Mouse (Mus musculus): ENCODE data around the gene Capza1. TPM values are rescaled to one million over a fixed set of nuclear protein-coding genes. Genes with fewer than 3 reads are reported as not detected.
A peak's percentile ranks its signal among the peaks of the same experiment; 100 is the strongest.

Capza1 gene
- polyA plus RNA-seq, 1 experiment = 215 TPM

DNA sequence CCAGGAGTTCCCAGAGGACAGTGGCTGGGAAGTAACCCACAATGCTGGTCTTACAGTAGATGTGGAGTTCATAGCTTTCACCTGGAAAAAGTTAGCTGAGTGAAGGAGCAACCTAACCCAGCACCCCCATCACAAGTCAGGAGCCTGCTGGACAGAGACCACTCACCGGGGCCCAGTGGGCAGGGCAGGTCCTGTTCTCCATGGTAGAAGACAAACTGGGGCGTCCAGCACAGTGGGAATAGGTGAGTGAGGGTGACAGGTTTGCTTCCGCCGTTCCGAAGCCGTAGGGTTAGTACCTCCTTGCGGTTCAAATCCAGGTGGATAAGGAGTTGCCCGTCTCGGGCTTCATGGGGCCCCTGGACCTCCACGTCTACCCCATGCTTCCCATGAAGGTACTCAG is 60.0 kb downstream of the Capza1 start:
- no peaks in the 10 kb centered on the region for H3K9me3 ChIP-seq (replicated peaks; ENCODE audit: control insufficient read depth, insufficient read depth, low read length, poor library complexity, severe bottlenecking)
- no peak overlapping the region for H3K27ac ChIP-seq (ENCODE audit: insufficient read depth, low read length)
- H3K4me1 ChIP-seq (ENCODE audit: control insufficient read depth, insufficient read depth, low read length) = no peaks in the 10 kb centered on the region
- H3K36me3 ChIP-seq (ENCODE audit: control insufficient read depth, insufficient read depth, low read length, poor library complexity, severe bottlenecking) = peaks cover 27% of the 10 kb centered on the region
- no peak overlapping the region for H3K9ac ChIP-seq (ENCODE audit: low read depth, poor library complexity, severe bottlenecking)
- H3K27me3 ChIP-seq (ENCODE audit: control insufficient read depth, insufficient read depth, low read length, poor library complexity, severe bottlenecking) = no peaks in the 10 kb centered on the region
- no peak for TF ChIP-seq POLR2A (IDR thresholded peaks at IDR 0.05; ENCODE audit: insufficient read depth, low read length)
- TF ChIP-seq EP300 (IDR thresholded peaks at IDR 0.05; ENCODE audit: insufficient read depth, low read depth, low read length) = no peak
- TF ChIP-seq CTCF (IDR thresholded peaks at IDR 0.05; ENCODE audit: low read depth, low read length) = no peak
- H3K4me3 ChIP-seq (ENCODE audit: low read depth, low read length) = no peak overlapping the region

DNA sequence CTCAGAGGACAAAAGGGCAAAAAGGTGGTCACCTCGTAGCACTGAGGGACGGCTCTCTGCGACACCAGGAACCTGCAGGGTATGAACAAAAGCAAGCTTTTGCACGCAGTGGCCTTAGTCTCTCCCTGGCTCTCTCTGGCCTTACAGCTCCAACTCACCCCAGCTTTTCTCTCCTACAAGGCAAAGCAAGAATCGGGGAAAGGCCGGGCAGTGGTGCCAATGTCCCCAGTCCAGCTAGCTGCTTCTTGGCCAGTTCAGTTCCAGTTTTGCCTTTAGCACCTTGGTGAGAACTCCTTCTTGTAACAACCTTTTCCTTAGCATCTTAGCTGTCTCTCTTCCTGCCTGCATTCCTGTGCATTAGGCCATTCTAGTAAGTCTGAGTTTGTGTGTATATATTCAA is 62.8 kb downstream of the Capza1 start:
- Histone ChIP-seq H3K9ac (ENCODE audit: low read depth, poor library complexity, severe bottlenecking) (no peak overlapping the region), H3K27me3 (ENCODE audit: control insufficient read depth, insufficient read depth, low read length, poor library complexity, severe bottlenecking) (no peaks in the 10 kb centered on the region), H3K36me3 (ENCODE audit: control insufficient read depth, insufficient read depth, low read length, poor library complexity, severe bottlenecking) (peaks cover 30% of the 10 kb centered on the region), H3K9me3 (replicated peaks; ENCODE audit: control insufficient read depth, insufficient read depth, low read length, poor library complexity, severe bottlenecking) (no peaks in the 10 kb centered on the region), H3K27ac (ENCODE audit: insufficient read depth, low read length) (no peak overlapping the region), H3K4me1 (ENCODE audit: control insufficient read depth, insufficient read depth, low read length) (no peaks in the 10 kb centered on the region), H3K4me3 (ENCODE audit: low read depth, low read length) (no peak overlapping the region)
- TF ChIP-seq CTCF (IDR thresholded peaks at IDR 0.05; ENCODE audit: low read depth, low read length) (no peak), POLR2A (IDR thresholded peaks at IDR 0.05; ENCODE audit: insufficient read depth, low read length) (no peak), EP300 (IDR thresholded peaks at IDR 0.05; ENCODE audit: insufficient read depth, low read depth, low read length) (no peak)

DNA sequence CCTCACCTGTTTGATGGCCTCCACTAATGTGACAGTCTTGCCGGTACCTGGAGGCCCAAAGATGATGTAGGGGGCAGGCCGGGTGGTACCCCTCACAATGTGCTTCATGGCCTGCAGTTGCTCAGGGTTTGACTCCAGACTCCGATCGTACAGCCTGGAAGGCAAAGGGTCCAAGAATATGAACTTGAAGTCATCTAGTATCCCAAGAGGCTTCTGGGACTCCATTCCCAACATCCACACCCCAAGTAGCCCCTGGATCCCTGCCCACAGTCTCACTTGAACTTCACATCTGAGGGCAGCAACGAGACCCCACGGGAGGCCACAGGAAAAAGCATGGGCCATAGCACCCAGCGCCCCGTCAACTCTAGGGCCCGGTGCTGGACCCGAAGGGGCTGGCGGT is 63.6 kb downstream of the Capza1 start:
- no peak for TF ChIP-seq CTCF (IDR thresholded peaks at IDR 0.05; ENCODE audit: low read depth, low read length)

DNA sequence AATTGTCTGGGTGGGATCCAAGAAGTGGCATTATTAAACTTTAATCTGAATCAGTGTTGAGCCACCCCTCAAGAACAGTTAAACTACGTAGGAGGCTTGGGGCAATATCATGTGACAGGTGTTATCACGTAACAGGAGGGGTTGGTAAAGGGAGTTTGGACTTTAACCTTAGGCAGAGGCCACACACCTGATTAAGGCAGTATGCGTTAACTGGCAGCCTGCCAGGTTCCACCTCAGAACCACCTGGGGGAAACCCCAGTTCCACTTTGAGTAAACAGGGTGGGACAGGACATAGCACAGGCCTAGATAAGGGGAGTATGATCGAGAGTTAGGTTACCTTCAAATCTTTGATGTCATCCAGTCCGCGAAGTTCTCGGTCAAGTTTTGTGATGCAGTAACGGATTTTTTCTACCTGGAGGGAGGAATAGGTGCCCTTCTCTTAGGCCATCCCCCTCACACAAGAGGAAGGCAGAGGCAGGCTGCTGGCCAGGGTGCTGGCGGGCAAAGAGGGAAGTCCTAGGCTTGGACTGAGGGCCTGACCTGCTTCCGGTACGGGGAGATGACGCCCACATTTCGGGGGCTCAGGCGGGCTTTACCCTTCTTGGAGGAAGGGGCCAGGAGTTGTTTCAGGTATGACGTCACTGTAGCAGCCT is 67.7 kb downstream of the Capza1 start:
- no peak overlapping the region for H3K9ac ChIP-seq (ENCODE audit: low read depth, poor library complexity, severe bottlenecking)
- peaks cover 22% of the 10 kb centered on the region for H3K36me3 ChIP-seq (ENCODE audit: control insufficient read depth, insufficient read depth, low read length, poor library complexity, severe bottlenecking)
- H3K27ac ChIP-seq (ENCODE audit: insufficient read depth, low read length) = no peak overlapping the region
- no peaks in the 10 kb centered on the region for H3K9me3 ChIP-seq (replicated peaks; ENCODE audit: control insufficient read depth, insufficient read depth, low read length, poor library complexity, severe bottlenecking)
- no peaks in the 10 kb centered on the region for H3K27me3 ChIP-seq (ENCODE audit: control insufficient read depth, insufficient read depth, low read length, poor library complexity, severe bottlenecking)
- H3K4me1 ChIP-seq (ENCODE audit: control insufficient read depth, insufficient read depth, low read length) = peaks cover 13% of the 10 kb centered on the region
- TF ChIP-seq POLR2A (IDR thresholded peaks at IDR 0.05; ENCODE audit: insufficient read depth, low read length) (no peak), EP300 (IDR thresholded peaks at IDR 0.05; ENCODE audit: insufficient read depth, low read depth, low read length) (no peak)
- H3K4me3 ChIP-seq (ENCODE audit: low read depth, low read length) = no peak overlapping the region

More for the DNA sequence above, 63.6 kb downstream of the Capza1 start:
- H3K4me3 ChIP-seq (ENCODE audit: low read depth, low read length) = no peak overlapping the region
- no peaks in the 10 kb centered on the region for H3K27me3 ChIP-seq (ENCODE audit: control insufficient read depth, insufficient read depth, low read length, poor library complexity, severe bottlenecking)
- H3K9me3 ChIP-seq (replicated peaks; ENCODE audit: control insufficient read depth, insufficient read depth, low read length, poor library complexity, severe bottlenecking) = no peaks in the 10 kb centered on the region
- no peak overlapping the region for H3K9ac ChIP-seq (ENCODE audit: low read depth, poor library complexity, severe bottlenecking)
- H3K27ac ChIP-seq (ENCODE audit: insufficient read depth, low read length) = no peak overlapping the region
- peaks cover 35% of the 10 kb centered on the region for H3K36me3 ChIP-seq (ENCODE audit: control insufficient read depth, insufficient read depth, low read length, poor library complexity, severe bottlenecking)
- peaks cover 4% of the 10 kb centered on the region for H3K4me1 ChIP-seq (ENCODE audit: control insufficient read depth, insufficient read depth, low read length)

DNA sequence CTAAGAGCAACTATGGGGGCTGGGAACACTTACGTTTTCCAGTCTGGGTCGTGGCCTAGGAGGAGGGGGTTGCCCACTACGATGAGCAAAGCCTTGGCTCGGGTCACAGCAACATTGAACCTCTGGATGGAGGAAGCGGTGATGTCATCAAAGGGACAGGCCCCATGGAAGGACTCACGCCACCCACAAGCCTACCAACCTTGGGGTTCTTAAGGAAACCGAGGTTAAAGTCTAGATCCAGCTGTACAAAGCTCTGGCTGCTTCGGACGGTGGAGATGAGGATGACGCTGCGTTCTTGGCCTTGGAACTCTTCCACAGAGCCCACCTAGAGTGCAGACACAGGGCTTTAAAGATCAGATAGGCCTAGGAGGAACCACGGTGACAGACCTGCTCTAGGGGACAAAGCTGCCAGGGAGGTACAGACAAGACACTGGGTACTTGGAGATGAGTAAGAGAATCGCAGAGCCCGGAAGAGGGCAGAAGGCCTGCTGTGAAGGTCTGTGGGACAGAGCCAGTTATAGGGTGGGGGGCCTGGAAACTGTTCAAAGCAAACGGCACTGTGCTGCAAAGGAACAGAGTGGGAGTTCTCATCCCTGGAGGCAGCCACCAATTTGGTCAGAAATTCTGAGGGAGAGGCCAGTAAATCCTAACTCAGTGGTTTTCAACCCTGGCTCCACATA is 68.5 kb downstream of the Capza1 start:
- H3K36me3 ChIP-seq (ENCODE audit: control insufficient read depth, insufficient read depth, low read length, poor library complexity, severe bottlenecking) = peaks cover 17% of the 10 kb centered on the region
- H3K9ac ChIP-seq (ENCODE audit: low read depth, poor library complexity, severe bottlenecking) = no peak overlapping the region
- peaks cover 16% of the 10 kb centered on the region for H3K4me1 ChIP-seq (ENCODE audit: control insufficient read depth, insufficient read depth, low read length)
- no peaks in the 10 kb centered on the region for H3K27me3 ChIP-seq (ENCODE audit: control insufficient read depth, insufficient read depth, low read length, poor library complexity, severe bottlenecking)
- TF ChIP-seq EP300 (IDR thresholded peaks at IDR 0.05; ENCODE audit: insufficient read depth, low read depth, low read length) (no peak), POLR2A (IDR thresholded peaks at IDR 0.05; ENCODE audit: insufficient read depth, low read length) (no peak), CTCF (IDR thresholded peaks at IDR 0.05; ENCODE audit: low read depth, low read length) (no peak)
- no peak overlapping the region for H3K4me3 ChIP-seq (ENCODE audit: low read depth, low read length)
- H3K9me3 ChIP-seq (replicated peaks; ENCODE audit: control insufficient read depth, insufficient read depth, low read length, poor library complexity, severe bottlenecking) = no peaks in the 10 kb centered on the region
- peak overlapping the region; percentile 84 for H3K27ac ChIP-seq (ENCODE audit: insufficient read depth, low read length)

DNA sequence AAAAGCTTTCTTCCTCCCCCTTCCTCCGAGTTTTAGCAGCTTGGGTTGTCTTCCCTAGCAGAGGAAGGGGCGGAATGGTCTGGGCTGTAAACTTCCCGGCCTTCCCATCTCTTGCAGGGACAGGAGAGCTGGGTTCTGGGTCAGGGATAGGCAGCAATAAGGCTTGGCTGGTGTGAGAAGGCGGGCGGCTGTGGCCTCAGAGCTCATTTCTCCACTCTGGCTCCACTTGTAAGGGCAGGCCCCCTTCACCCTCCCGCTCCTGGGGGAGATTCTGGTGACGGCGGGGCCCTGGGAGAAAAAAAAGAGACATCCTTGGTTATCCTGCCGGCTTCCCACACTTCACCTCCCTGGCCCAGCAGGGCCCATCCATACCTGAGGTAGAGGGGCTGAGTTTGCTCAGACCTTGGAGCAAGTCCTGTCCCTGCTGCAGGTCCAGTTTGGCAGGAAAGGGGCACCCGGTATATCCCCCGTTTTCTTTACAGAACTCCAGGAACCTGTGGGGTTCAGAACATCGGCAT is 69.3 kb downstream of the Capza1 start:
- H3K4me1 ChIP-seq (ENCODE audit: control insufficient read depth, insufficient read depth, low read length) = peaks cover 19% of the 10 kb centered on the region
- no peak overlapping the region for H3K4me3 ChIP-seq (ENCODE audit: low read depth, low read length)
- H3K27ac ChIP-seq (ENCODE audit: insufficient read depth, low read length) = peak overlapping the region; percentile 84
- H3K9me3 ChIP-seq (replicated peaks; ENCODE audit: control insufficient read depth, insufficient read depth, low read length, poor library complexity, severe bottlenecking) = no peaks in the 10 kb centered on the region
- H3K27me3 ChIP-seq (ENCODE audit: control insufficient read depth, insufficient read depth, low read length, poor library complexity, severe bottlenecking) = no peaks in the 10 kb centered on the region
- peak overlapping the region; percentile 36; the same call in 1 of the 2 replicates for H3K9ac ChIP-seq (ENCODE audit: low read depth, poor library complexity, severe bottlenecking)
- peaks cover 12% of the 10 kb centered on the region; the same call in 1 of the 2 replicates for H3K36me3 ChIP-seq (ENCODE audit: control insufficient read depth, insufficient read depth, low read length, poor library complexity, severe bottlenecking)
- TF ChIP-seq EP300 (IDR thresholded peaks at IDR 0.05; ENCODE audit: insufficient read depth, low read depth, low read length) = no peak
- TF ChIP-seq POLR2A (IDR thresholded peaks at IDR 0.05; ENCODE audit: insufficient read depth, low read length) = no peak
- no peak for TF ChIP-seq CTCF (IDR thresholded peaks at IDR 0.05; ENCODE audit: low read depth, low read length)

Data from ES-Bruce4 (cell line).